Mouse (Mus musculus): ENCODE measurements around the gene Dgcr8.

- TF ChIP-seq CTCF (IDR thresholded peaks at IDR 0.05; ENCODE audit: control insufficient read depth, insufficient read depth, low read length) (peak; percentile 93), POLR2A (IDR thresholded peaks at IDR 0.05; ENCODE audit: borderline replicate concordance, control insufficient read depth, low read depth, low read length) (no peak)
These were observed 77.5 kb downstream of the Dgcr8 start for GRCm38 (mm10) chr16:18211417-18212171.
